Mouse (Mus musculus): ENCODE measurements around the gene 1810024B03Rik. TPM values are rescaled to one million over a fixed set of nuclear protein-coding genes. Genes with fewer than 3 reads are reported as not detected.

The 1810024B03Rik gene
- total and polyA plus RNA-seq, 2 experiments from 2014 or later: 1.2 TPM; not detected in 1

DNA sequence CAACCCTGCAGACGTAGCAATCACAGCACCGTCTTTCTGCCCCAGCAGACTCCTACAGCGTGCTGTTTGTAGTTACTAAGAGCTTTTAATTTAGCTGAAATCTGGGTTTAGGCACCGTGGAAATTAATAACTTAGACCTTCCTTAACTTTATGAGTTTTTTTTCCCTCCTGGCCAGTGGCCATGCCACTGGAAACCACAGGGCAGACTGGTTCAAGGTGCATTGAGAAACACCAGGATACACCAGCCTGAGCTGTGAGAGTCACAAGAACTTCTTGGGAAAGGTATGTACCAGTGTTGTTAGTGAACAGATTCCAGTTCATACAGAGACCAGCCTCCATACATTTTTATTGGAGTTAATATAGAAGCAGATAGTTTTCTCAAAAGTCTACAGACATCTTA, 69.6 kb downstream of the 1810024B03Rik start:
- ATAC-seq (ENCODE audit: low FRiP score) (no peak), DNase-seq (ENCODE audit: low spot score) (no peak)
- no peaks in the 10 kb centered on the region for H3K4me1 ChIP-seq (ENCODE audit: insufficient read depth, low read length)
- H3K27ac ChIP-seq (ENCODE audit: low read depth, low read length): no peak overlapping the region
- no peak overlapping the region for H3K4me3 ChIP-seq (ENCODE audit: low read depth, low read length)
- H3K9ac ChIP-seq (replicated peaks; ENCODE audit: low read length, poor library complexity, severe bottlenecking): no peak overlapping the region
- H3K4me2 ChIP-seq (ENCODE audit: low read depth, low read length, poor library complexity, severe bottlenecking): no peak overlapping the region
- no peaks in the 10 kb centered on the region for H3K9me3 ChIP-seq (ENCODE audit: low read length)
- WGBS: 92% methylated on average over 4 of the region's 4 CpGs
- H3K27me3 ChIP-seq (ENCODE audit: insufficient read depth, low read length): no peaks in the 10 kb centered on the region
- no peak for TF ChIP-seq CTCF (IDR thresholded peaks at IDR 0.05)
- no peaks in the 10 kb centered on the region for H3K36me3 ChIP-seq (ENCODE audit: insufficient read depth, low read length)

GRCm38 (mm10) chr2:127137838-127138420, 70.2 kb downstream of the 1810024B03Rik start:
- DNase-seq (ENCODE audit: low spot score): no peak
- TF ChIP-seq CTCF (IDR thresholded peaks at IDR 0.05): no peak
- H3K4me3 ChIP-seq (ENCODE audit: low read depth, low read length): no peak overlapping the region
- no peaks in the 10 kb centered on the region for H3K36me3 ChIP-seq (ENCODE audit: insufficient read depth, low read length)
- H3K4me1 ChIP-seq (ENCODE audit: insufficient read depth, low read length): no peaks in the 10 kb centered on the region
- no peak overlapping the region for H3K9ac ChIP-seq (replicated peaks; ENCODE audit: low read length, poor library complexity, severe bottlenecking)
- no peak for ATAC-seq (ENCODE audit: low FRiP score)
- no peak overlapping the region for H3K4me2 ChIP-seq (ENCODE audit: low read depth, low read length, poor library complexity, severe bottlenecking)
- WGBS: 87% methylated on average over 10 of the region's 10 CpGs
- no peak overlapping the region for H3K27ac ChIP-seq (ENCODE audit: low read depth, low read length)
- H3K9me3 ChIP-seq (ENCODE audit: low read length): no peaks in the 10 kb centered on the region
- H3K27me3 ChIP-seq (ENCODE audit: insufficient read depth, low read length): no peaks in the 10 kb centered on the region

- ATAC-seq (ENCODE audit: low FRiP score) (no peak), DNase-seq (ENCODE audit: low spot score) (peak; percentile 42)
- Histone ChIP-seq H3K4me2 (ENCODE audit: low read depth, low read length, poor library complexity, severe bottlenecking) (no peak overlapping the region), H3K27ac (ENCODE audit: low read depth, low read length) (no peak overlapping the region), H3K4me3 (ENCODE audit: low read depth, low read length) (no peak overlapping the region), H3K36me3 (ENCODE audit: insufficient read depth, low read length) (no peaks in the 10 kb centered on the region), H3K4me1 (ENCODE audit: insufficient read depth, low read length) (no peaks in the 10 kb centered on the region), H3K9ac (replicated peaks; ENCODE audit: low read length, poor library complexity, severe bottlenecking) (no peak overlapping the region), H3K27me3 (ENCODE audit: insufficient read depth, low read length) (no peaks in the 10 kb centered on the region), H3K9me3 (ENCODE audit: low read length) (no peaks in the 10 kb centered on the region)
- no peak for TF ChIP-seq CTCF (IDR thresholded peaks at IDR 0.05)
- 7% methylated on average over 5 of the region's 5 CpGs for WGBS
Observed at GRCm38 (mm10) chr2:127136979-127137378, 71.1 kb downstream of the 1810024B03Rik start.

Other genes starting within 250 kb of the 1810024B03Rik start
- 13.1 and 17.0 TPM in 2 replicates for gene Ap4e1, start 199.6 kb downstream of the 1810024B03Rik start, total RNA-seq (2014; rRNA removed)
- 5.9 and 7.0 TPM in 2 replicates for gene Ap4e1, start 199.6 kb downstream of the 1810024B03Rik start, polyA plus RNA-seq (2015; fragmentation: Nextera tagmentation; extraction: Ambion mirVana)
- gene Blvra, start 137.6 kb downstream of the 1810024B03Rik start, total RNA-seq (2014; rRNA removed): 9.4 and 12.1 TPM in 2 replicates
- gene Blvra, start 137.6 kb downstream of the 1810024B03Rik start, polyA plus RNA-seq (2015; fragmentation: Nextera tagmentation; extraction: Ambion mirVana): 29.4 and 30.6 TPM in 2 replicates
- gene Ncaph, start 74.3 kb downstream of the 1810024B03Rik start, total RNA-seq (2014; rRNA removed): 4.0 and 6.6 TPM in 2 replicates
- gene Ncaph, start 74.3 kb downstream of the 1810024B03Rik start, polyA plus RNA-seq (2015; fragmentation: Nextera tagmentation; extraction: Ambion mirVana): 6.3 and 6.7 TPM in 2 replicates
- 9.6 and 11.2 TPM in 2 replicates for gene Itpripl1, start 64.8 kb downstream of the 1810024B03Rik start, total RNA-seq (2014; rRNA removed)
- gene Itpripl1, start 64.8 kb downstream of the 1810024B03Rik start, polyA plus RNA-seq (2015; fragmentation: Nextera tagmentation; extraction: Ambion mirVana): 7.0 and 7.6 TPM in 2 replicates
- gene Snrnp200, start 106 bp upstream of the 1810024B03Rik start, total RNA-seq (2014; rRNA removed): 95.1 and 106 TPM in 2 replicates
- gene Snrnp200, start 106 bp upstream of the 1810024B03Rik start, polyA plus RNA-seq (2015; fragmentation: Nextera tagmentation; extraction: Ambion mirVana): 32.5 and 32.9 TPM in 2 replicates
- 27.5 and 33.9 TPM in 2 replicates for gene Ciao1, start 39.5 kb upstream of the 1810024B03Rik start, total RNA-seq (2014; rRNA removed)
- 23.9 and 29.8 TPM in 2 replicates for gene Ciao1, start 39.5 kb upstream of the 1810024B03Rik start, polyA plus RNA-seq (2015; fragmentation: Nextera tagmentation; extraction: Ambion mirVana)
- 108 and 131 TPM in 2 replicates for gene Tmem127, start 39.6 kb upstream of the 1810024B03Rik start, total RNA-seq (2014; rRNA removed)
- 74.0 and 75.5 TPM in 2 replicates for gene Tmem127, start 39.6 kb upstream of the 1810024B03Rik start, polyA plus RNA-seq (2015; fragmentation: Nextera tagmentation; extraction: Ambion mirVana)
- 151 and 167 TPM in 2 replicates for gene Stard7, start 61.9 kb upstream of the 1810024B03Rik start, total RNA-seq (2014; rRNA removed)
- 100 and 104 TPM in 2 replicates for gene Stard7, start 61.9 kb upstream of the 1810024B03Rik start, polyA plus RNA-seq (2015; fragmentation: Nextera tagmentation; extraction: Ambion mirVana)
- 10.8 and 18.0 TPM in 2 replicates for gene Dusp2, start 127.9 kb upstream of the 1810024B03Rik start, total RNA-seq (2014; rRNA removed)
- gene Dusp2, start 127.9 kb upstream of the 1810024B03Rik start, polyA plus RNA-seq (2015; fragmentation: Nextera tagmentation; extraction: Ambion mirVana): 23.0 and 23.6 TPM in 2 replicates
- gene Astl, start 130.4 kb upstream of the 1810024B03Rik start, total RNA-seq (2014; rRNA removed): not detected in 2 replicates
- not detected in 2 replicates for gene Astl, start 130.4 kb upstream of the 1810024B03Rik start, polyA plus RNA-seq (2015; fragmentation: Nextera tagmentation; extraction: Ambion mirVana)
- 0.66 and 0.71 TPM in 2 replicates for gene Adra2b, start 154.9 kb upstream of the 1810024B03Rik start, total RNA-seq (2014; rRNA removed)
- gene Adra2b, start 154.9 kb upstream of the 1810024B03Rik start, polyA plus RNA-seq (2015; fragmentation: Nextera tagmentation; extraction: Ambion mirVana): 0.54 and 0.68 TPM in 2 replicates
- 0.09 and 0.55 TPM in 2 replicates for gene Gpat2, start 216.9 kb upstream of the 1810024B03Rik start, total RNA-seq (2014; rRNA removed)
- gene Gpat2, start 216.9 kb upstream of the 1810024B03Rik start, polyA plus RNA-seq (2015; fragmentation: Nextera tagmentation; extraction: Ambion mirVana): 0.16 and 0.23 TPM in 2 replicates
- 25.1 and 32.4 TPM in 2 replicates for gene Fahd2a, start 236.3 kb upstream of the 1810024B03Rik start, total RNA-seq (2014; rRNA removed)
- 27.3 and 29.2 TPM in 2 replicates for gene Fahd2a, start 236.3 kb upstream of the 1810024B03Rik start, polyA plus RNA-seq (2015; fragmentation: Nextera tagmentation; extraction: Ambion mirVana)

Measured in midbrain, postnatal 0 days (tissue).